Mouse (Mus musculus): ENCODE data around the gene Gli1.
"Not testable (repeated sequence)": the region's sequence is repeated elsewhere in the genome, so short reads cannot be mapped to it uniquely, and the experiment has no call there.

Gene Gli1

GRCm38 (mm10) chr10:127322669-127323068 is 19.1 kb downstream of the Gli1 start:
- DNase-seq (ENCODE audit: low read depth, low spot score), result no peak

DNA sequence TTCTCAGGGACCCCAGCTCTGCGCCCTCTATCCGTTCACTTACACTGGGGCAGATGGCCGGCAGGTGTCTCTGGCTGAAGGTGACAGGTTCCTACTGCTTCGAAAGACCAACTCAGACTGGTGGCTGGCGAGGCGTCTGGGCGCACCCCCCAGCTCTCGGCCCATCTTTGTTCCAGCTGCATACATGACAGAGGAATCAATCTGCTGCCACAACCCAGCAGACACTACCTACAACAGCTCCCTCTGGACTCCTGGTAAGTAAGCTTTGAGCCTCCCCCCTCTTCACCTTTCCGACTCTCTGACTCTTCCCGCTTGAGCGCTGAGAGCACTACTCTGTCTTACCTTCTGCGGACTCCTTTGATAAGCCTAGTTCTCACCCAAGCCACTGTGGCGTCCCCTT is 19.6 kb downstream of the Gli1 start:
- no peak for DNase-seq (ENCODE audit: low read depth, low spot score)

DNA sequence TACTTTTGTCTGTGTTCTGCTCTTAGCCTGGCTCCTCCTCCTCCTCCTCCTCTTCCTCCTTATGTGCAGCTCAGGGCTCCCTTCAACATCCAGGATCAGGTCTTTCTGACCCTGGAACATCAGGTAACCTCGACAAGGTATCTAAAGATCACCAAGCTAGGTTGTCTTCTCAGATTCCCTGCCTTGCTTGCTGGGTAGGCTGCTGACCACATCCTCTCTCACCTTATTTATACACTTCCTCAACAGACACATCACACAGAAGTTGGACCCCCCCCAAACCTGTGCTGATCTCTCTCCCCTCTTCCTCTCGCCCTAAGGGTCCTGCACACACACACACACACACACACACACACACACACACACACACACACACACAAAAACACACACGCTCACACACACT is 20.2 kb downstream of the Gli1 start, which contains the start of gene Arhgap9:
Arhgap9 (plus strand) TSS at position 344 of the 400 bp plus-strand sequence.
- no peak for DNase-seq (ENCODE audit: low read depth, low spot score)

- DNase-seq (ENCODE audit: low read depth, low spot score), result no peak
Measured at GRCm38 (mm10) chr10:127319969-127320368, 21.8 kb downstream of the Gli1 start.

DNA sequence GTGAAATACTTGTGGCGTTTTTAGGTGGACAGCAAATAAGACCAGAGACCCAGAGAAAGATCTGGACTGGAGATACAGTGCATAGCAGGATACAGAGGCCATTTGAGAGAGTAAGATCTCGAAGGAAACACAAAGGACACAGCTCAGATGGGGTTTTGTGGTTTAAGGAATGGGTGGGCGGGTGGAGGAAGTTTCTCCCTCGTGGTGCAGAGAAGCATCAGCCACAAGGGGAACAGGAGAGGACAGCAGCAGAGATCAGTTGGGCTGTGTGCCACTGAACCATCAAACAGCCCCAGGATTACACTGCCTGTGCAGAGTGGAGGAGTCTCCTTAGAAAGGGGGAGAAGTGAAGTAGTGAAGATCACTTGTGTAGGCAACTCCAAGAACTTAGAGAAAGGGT is 23.8 kb downstream of the Gli1 start:
- DNase-seq (ENCODE audit: low read depth, low spot score), result no peak

DNA sequence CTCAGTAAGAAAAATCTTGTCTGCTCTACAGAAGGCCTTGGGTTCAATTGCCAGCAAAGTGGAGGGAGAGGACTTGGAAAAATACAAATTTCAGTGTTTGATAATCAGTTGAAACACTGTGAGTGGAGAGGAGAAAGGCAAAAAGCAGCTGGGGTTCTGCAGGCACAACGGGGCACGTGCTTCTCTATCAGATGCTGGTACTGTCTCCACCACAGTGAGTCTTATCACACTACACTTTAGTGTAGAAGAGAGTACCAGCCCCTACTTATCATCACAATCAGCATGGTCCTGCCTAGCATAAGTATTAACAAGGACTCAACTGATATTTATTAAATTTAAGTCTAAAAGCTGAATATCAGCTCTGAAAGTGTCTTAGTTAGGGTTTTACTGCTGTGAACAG is 24.5 kb downstream of the Gli1 start:
- no peak for DNase-seq (ENCODE audit: low read depth, low spot score)

DNA sequence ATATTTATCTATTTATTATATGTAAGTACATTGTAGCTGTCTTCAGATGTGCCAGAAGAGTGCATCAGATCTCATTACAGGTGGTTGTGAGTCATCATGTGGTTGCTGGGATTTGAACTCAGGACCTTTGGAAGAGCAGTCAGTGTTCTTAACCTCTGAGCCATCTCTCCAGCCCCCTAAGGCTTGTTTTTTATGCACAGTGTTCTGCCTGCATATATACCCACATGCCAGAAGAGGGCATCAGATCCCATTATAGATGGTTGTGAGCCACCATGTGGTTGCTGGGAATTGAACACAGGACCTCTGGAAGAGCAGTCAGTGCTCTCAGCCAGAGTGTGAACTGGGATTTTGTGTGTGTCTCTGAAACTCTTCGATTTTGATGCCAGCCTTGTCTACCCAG is 26.8 kb downstream of the Gli1 start:
- DNase-seq (ENCODE audit: low read depth, low spot score), result not testable (repeated sequence)

DNA sequence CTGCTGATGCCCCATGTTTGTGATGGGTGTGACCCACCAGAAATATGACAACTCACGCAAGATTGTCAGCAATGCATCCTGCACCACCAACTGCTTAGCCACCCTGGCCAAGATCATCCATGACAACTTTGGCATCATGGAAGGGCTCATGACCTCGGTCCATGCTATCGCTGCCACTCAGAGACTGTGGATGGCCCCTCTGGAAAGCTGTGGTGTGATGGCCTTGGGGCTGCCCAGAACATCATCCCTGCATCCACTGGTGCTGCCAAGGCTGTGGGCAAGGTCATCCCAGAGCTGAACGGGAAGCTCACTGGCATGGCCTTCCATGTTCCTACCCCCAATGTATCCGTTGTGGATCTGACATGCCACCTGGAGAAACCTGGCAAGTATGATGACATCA is 28.3 kb downstream of the Gli1 start:
- not testable (repeated sequence) for DNase-seq (ENCODE audit: low read depth, low spot score)

DNA sequence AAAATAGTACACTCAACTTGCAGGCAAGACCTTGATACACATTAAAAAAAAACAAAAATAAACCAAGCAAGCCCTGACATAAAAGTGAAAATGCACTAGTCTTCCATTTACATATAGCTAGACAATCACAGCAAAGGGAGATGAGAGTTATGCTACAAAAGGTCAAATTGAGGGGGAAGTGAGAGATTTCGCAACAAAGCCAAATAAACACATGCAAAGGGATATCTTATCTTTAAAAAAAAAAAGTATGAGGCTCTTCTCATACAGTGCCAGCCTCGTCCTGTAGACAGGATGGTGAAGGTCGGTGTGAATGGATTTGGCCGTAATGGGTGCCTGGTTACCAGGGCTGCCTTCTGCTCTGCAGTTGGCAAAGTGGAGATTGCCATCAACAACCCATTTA is 28.9 kb downstream of the Gli1 start:
- DNase-seq (ENCODE audit: low read depth, low spot score), result no peak

- DNase-seq (ENCODE audit: low read depth, low spot score), result peak; percentile 94
Measured at GRCm38 (mm10) chr10:127312356-127312676, 29.5 kb downstream of the Gli1 start.

GRCm38 (mm10) chr10:127311476-127312355 is 30.1 kb downstream of the Gli1 start, which contains the start of gene Mars:
TSS of gene Mars (minus strand) at chr10:127311786.
- DNase-seq (ENCODE audit: low read depth, low spot score), result peak; percentile 94

DNA sequence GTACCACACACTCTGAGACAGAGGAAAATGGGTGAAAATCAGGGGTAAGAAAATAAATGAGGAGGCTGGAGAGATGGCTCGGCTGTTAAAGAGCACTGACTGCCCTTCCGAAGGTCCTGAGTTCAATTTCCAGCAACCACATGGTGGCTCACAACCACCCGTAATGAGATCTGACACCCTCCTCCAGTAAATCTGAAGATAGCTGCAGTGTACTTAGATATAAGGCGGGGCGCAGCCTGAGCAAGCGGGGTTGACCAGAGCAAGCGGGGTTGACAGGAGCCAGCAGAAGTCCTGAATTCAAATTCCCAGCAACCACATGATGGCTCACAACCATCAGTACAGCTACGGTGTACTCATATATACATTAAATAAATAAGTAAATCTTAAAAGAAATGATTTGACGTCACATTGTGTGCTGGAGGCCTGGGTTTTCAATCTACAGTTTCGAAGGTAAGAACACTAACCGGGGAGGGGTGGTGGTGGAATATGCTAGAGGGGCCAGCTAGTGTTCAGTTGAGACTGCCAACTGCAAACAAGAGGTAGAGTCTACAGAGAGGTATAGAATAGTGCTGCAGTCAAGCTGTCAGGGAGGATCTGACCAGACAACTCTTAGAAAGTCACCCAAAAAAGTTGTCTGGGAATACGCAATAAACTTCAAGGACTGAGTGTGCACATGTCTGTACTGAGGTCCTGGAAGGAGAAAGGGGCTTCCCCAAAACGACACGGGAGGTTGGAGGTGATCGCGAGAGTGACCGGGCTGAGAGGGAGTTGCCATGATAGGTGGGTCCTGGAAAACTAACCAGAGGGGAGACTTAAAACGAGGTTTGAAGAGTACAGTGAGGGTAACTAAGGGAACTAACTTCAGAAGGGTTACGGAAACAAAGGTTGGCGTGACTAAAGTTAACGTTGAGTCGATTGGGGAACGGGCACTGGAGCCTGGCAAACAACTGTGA is 31.0 kb downstream of the Gli1 start:
- DNase-seq (ENCODE audit: low read depth, low spot score), result peak; percentile 48

DNA sequence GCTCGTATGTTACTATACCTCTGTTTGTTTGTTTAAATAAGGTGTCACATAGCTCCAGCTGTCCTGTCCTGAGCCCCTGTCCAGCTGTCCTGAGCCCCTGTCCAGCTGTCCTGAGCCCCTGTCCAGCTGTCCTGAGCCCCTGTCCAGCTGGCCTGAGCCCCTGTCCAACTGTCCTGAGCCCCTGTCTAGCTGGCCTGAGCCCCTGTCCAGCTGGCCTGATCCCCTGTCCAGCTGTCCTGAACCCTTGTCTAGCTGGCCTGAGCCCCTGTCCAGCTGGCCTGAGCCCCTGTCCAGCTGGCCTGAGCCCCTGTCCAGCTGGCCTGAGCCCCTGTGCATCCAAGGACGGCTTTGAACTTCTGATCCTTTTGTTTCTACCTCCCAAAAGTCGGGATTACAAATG is 32.6 kb downstream of the Gli1 start:
- not testable (repeated sequence) for DNase-seq (ENCODE audit: low read depth, low spot score)

DNA sequence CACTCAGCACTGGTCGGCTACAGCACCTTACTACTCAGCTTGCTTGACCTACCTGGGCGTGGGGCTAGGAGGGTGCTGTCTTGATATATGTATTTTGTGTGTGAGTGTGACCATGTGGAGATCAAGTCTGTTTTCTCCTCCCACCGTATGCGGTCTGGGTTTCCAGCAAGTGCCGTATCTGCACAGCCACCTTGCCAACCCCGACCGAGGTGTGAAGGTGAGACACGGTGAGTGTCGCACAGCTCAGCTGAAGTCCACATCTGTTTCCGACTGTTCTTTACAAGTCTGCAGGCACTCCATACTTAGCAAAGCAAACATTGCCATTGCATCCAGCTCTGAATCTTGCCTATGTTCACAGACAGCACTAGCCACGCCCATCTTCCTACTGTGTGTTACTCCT is 38.6 kb downstream of the Gli1 start:
- no peak for DNase-seq (ENCODE audit: low read depth, low spot score)

DNA sequence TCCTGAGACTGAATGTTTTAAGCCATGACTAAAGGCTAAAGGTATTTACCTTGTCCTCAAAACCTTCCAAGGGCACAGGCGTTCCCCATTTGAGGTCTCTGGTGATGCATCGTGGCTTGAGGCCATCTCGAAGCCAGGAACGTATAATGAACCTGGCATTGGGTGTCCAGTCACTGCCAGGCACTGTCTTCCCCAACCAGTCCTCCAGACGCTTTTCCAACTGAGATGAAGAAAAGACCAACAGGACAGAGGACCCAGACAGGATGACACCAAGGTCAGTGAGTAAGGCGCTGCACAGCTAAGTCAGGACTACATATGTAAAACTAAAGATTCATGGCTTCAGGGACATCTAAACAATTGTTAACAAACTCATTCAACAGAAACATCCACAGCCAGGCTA is 41.4 kb downstream of the Gli1 start:
- no peak for DNase-seq (ENCODE audit: low read depth, low spot score)

GRCm38 (mm10) chr10:127297015-127297871 is 44.5 kb downstream of the Gli1 start:
- no peak for DNase-seq (ENCODE audit: low read depth, low spot score)

- no peak for DNase-seq (ENCODE audit: low read depth, low spot score)
Measured at GRCm38 (mm10) chr10:127295986-127296794, 45.6 kb downstream of the Gli1 start.

- no peak for DNase-seq (ENCODE audit: low read depth, low spot score)
Measured at GRCm38 (mm10) chr10:127294895-127295510, 46.8 kb downstream of the Gli1 start.

GRCm38 (mm10) chr10:127293590-127294113 is 48.1 kb downstream of the Gli1 start:
- no peak for DNase-seq (ENCODE audit: low read depth, low spot score)

DNA sequence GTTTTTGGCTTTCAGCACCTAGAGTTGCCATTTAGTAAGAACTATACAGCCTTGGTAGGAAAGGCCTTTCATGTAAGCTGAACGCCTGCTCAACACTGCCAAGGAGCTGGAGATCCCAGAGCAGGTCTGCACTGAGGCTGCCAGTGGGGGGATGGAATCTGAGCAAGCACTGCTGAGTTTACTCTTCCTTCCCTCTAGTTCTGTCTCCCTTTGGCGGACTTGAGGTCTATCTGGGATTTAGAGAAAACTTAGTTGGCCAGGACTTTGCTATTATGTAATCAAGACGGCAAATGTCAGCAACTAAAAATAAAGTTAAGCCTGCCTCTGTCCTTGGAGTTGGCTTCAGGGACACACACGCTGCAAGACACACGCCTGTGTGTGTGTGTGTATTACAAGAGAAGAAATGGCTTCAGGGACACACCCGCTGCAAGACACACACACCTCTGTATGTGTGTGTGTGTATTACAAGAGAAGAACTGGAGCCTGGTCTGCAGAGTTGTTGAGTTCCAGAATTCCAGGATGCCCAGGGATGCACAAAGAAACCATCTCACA is 48.7 kb downstream of the Gli1 start:
- DNase-seq (ENCODE audit: low read depth, low spot score), result no peak

Measured in forelimb bud, embryonic 11.5 days (tissue).